13 mouse cellular contexts compared by ENCODE assay signal in genomic region chr1:181226850-181227249, GRCm38 (mm10). TPM values are rescaled to one million over a fixed set of nuclear protein-coding genes. Genes with fewer than 3 reads are reported as not detected.
DNase-seq lines count a peak whose midpoint lies in the region; ATAC-seq and TF ChIP-seq lines count a peak whose summit lies in the region.
"Had no signal": no experiment of that assay in that cellular context is flagged by ENCODE, and none has a peak within 500 bp of the region (broad histone marks: within the 10 kb centered on the region; RNA-seq: fewer than 3 reads in every experiment).

No protein-coding gene starts in this region.

- 18% methylated on average over 11 of the region's 11 CpGs for WGBS in liver, embryonic 12.5 days (ENCODE audit: insufficient replicate concordance)
- WGBS in heart, embryonic 12.5 days = 27% methylated on average over 11 of the region's 11 CpGs
- 80% methylated on average over 11 of the region's 11 CpGs for WGBS in midbrain, embryonic 10.5 days

- dilution Hi-C loops in CH12.LX (cut with MboI; ENCODE audit: extremely low pct_ligation_motif_present, extremely low pct_unique_long_range_greater_than_20kb, low sequenced_read_pairs) = no loop called here

- peak; percentile 36; the same call in 1 of the 2 replicates for TF ChIP-seq EP300 in CH12.LX (IDR thresholded peaks at IDR 0.05; ENCODE audit: low read length)

- DNase-seq in liver = peak; percentile 17
- peak; percentile 75 for DNase-seq in CH12.LX (ENCODE audit: extremely low read depth)
- DNase-seq in left cerebral cortex, postnatal 25 days (ENCODE audit: low spot score in 2 of 2) = no peak
- no peak for DNase-seq in midbrain, embryonic 10.5 days (ENCODE audit: low spot score)
- DNase-seq in cerebellum, adult 18-20 months = no peak
- DNase-seq: adrenal gland, postnatal 36 days; right cerebral cortex, adult 18-20 months had no signal

- no peak overlapping the region for H3K4me3 ChIP-seq in liver, embryonic 12.5 days
- no peak overlapping the region for H3K4me3 ChIP-seq in CH12.LX (replicated peaks in 1 of 3; ENCODE audit: low read depth in 2 of 3, low read length in 2 of 3, poor library complexity in 1 of 3)
- no peak overlapping the region for H3K4me3 ChIP-seq in heart, embryonic 12.5 days
- H3K4me3 ChIP-seq in midbrain, embryonic 10.5 days = no peak overlapping the region
- H3K4me3 ChIP-seq: forebrain, embryonic 12.5 days; myocyte had no signal

- H3K27ac ChIP-seq in liver, embryonic 12.5 days = no peak overlapping the region
- H3K27ac ChIP-seq in CH12.LX (ENCODE audit: insufficient read depth, low read depth) = no peak overlapping the region
- H3K27ac ChIP-seq in heart, embryonic 12.5 days (ENCODE audit: poor library complexity, severe bottlenecking) = peak overlapping the region; percentile 50
- H3K27ac ChIP-seq in midbrain, embryonic 10.5 days (replicated peaks) = no peak overlapping the region
- H3K27ac ChIP-seq: forebrain, embryonic 12.5 days had no signal

- TF ChIP-seq RAD21 in CH12.LX (IDR thresholded peaks at IDR 0.05; ENCODE audit: low read depth, low read length) = no peak; the same call in 1 of the 2 replicates

- in situ Hi-C loops in CH12.LX (cut with MboI; ENCODE audit: low pct_ligation_motif_present, low pct_unique_long_range_greater_than_20kb, low sequenced_read_pairs) = no loop called here

- no peak for ATAC-seq in liver, embryonic 12.5 days
- ATAC-seq in heart, embryonic 12.5 days (ENCODE audit: insufficient number of reproducible peaks, low FRiP score) = no peak
- ATAC-seq in megakaryocyte progenitor cell, adult 5-6 weeks (replicated peaks; ENCODE audit: poor library complexity) = peak; percentile 84
- ATAC-seq: hindbrain, embryonic 16.5 days had no signal

- H3K27me3 ChIP-seq in liver, embryonic 12.5 days (replicated peaks) = no peaks in the 10 kb centered on the region
- no peaks in the 10 kb centered on the region for H3K27me3 ChIP-seq in CH12.LX (replicated peaks)
- H3K27me3 ChIP-seq in heart, embryonic 12.5 days (replicated peaks) = no peaks in the 10 kb centered on the region
- no peaks in the 10 kb centered on the region for H3K27me3 ChIP-seq in midbrain, embryonic 10.5 days (ENCODE audit: low read depth, poor library complexity, severe bottlenecking)
- H3K27me3 ChIP-seq: forebrain, embryonic 12.5 days had no signal

- TF ChIP-seq CTCF in CH12.LX (conservative IDR thresholded peaks at IDR 0.05 in 1 of 2, IDR thresholded peaks at IDR 0.05 in 1 of 2; ENCODE audit: low read depth in 2 of 2, low read length in 2 of 2) = peak in 1 of 2 experiments; percentile 18; a peak in 1 of 4 replicates

- peaks cover 61% of the 10 kb centered on the region for H3K4me1 ChIP-seq in liver, embryonic 12.5 days
- H3K4me1 ChIP-seq in CH12.LX (ENCODE audit: control insufficient read depth in 1 of 2, insufficient read depth in 2 of 2) = peaks cover 10 to 40% of the 10 kb centered on the region in 2 experiments
- H3K4me1 ChIP-seq in heart, embryonic 12.5 days (replicated peaks) = peaks cover 28% of the 10 kb centered on the region
- peaks cover 18% of the 10 kb centered on the region for H3K4me1 ChIP-seq in midbrain, embryonic 10.5 days

- H3K4me2 ChIP-seq in liver, embryonic 12.5 days = no peak overlapping the region
- peak overlapping the region; percentile 10; the same call in 1 of the 2 replicates for H3K4me2 ChIP-seq in CH12.LX (ENCODE audit: insufficient read depth, low read depth, poor library complexity, severe bottlenecking)
- peak overlapping the region; percentile 21; the same call in 1 of the 2 replicates for H3K4me2 ChIP-seq in heart, embryonic 12.5 days
- H3K4me2 ChIP-seq: forebrain, embryonic 12.5 days had no signal

- H3K9ac ChIP-seq in liver, embryonic 12.5 days = no peak overlapping the region; the same call in 1 of the 2 replicates
- H3K9ac ChIP-seq in CH12.LX (ENCODE audit: insufficient read depth, low read depth) = 0 out of 2 replicates have a peak overlapping the region, but pooled peaks have one; percentile 27
- H3K9ac ChIP-seq in heart, embryonic 12.5 days = 0 out of 2 replicates have a peak overlapping the region, but pooled peaks have one; percentile 22
- H3K9ac ChIP-seq: forebrain, embryonic 12.5 days had no signal

- 0 out of 2 replicates have a peak, but pooled peaks cover 4% of the 10 kb centered on the region for H3K36me3 ChIP-seq in liver, embryonic 12.5 days
- H3K36me3 ChIP-seq in CH12.LX (replicated peaks in 1 of 2; ENCODE audit: control insufficient read depth in 1 of 2, insufficient read depth in 1 of 2, low read length in 1 of 2) = no peaks in the 10 kb centered on the region
- H3K36me3 ChIP-seq in heart, embryonic 12.5 days = no peaks in the 10 kb centered on the region
- no peaks in the 10 kb centered on the region for H3K36me3 ChIP-seq in midbrain, embryonic 10.5 days
- H3K36me3 ChIP-seq: forebrain, embryonic 12.5 days had no signal

- intact Hi-C loops in left cerebral cortex, postnatal 25 days (cut with DNase I) = no loop called here

- no peak for TF ChIP-seq POLR2A in CH12.LX (IDR thresholded peaks at IDR 0.05; ENCODE audit: low read depth, low read length)

- no peaks in the 10 kb centered on the region for H3K9me3 ChIP-seq in liver, embryonic 12.5 days (replicated peaks)
- H3K9me3 ChIP-seq in CH12.LX (replicated peaks; ENCODE audit: low read length) = no peaks in the 10 kb centered on the region
- no peaks in the 10 kb centered on the region for H3K9me3 ChIP-seq in heart, embryonic 12.5 days (replicated peaks)
- H3K9me3 ChIP-seq in midbrain, embryonic 10.5 days (replicated peaks) = no peaks in the 10 kb centered on the region
- H3K9me3 ChIP-seq: forebrain, embryonic 12.5 days had no signal

- H3K79me2 ChIP-seq in CH12.LX (replicated peaks; ENCODE audit: control insufficient read depth, extremely low read depth, insufficient read depth, poor library complexity, severe bottlenecking) = no peaks in the 10 kb centered on the region

TF ChIP-seq in CH12.LX, 34 proteins besides CTCF, POLR2A, EP300 and RAD21:
- TF ChIP-seq SIN3A (IDR thresholded peaks at IDR 0.05; ENCODE audit: low read length) = 0 out of 2 replicates have a peak, but pooled peaks have one; percentile 26
- TF ChIP-seq CHD2 (IDR thresholded peaks at IDR 0.05; ENCODE audit: low read length) = no peak
- no peak for TF ChIP-seq MXI1 (IDR thresholded peaks at IDR 0.05; ENCODE audit: low read depth, low read length)
- TF ChIP-seq ETS1 (conservative IDR thresholded peaks at IDR 0.05; ENCODE audit: low read depth, low read length) = peak; percentile 60
- TF ChIP-seq JUN (IDR thresholded peaks at IDR 0.05; ENCODE audit: insufficient read depth, low read depth, low read length) = no peak; the same call in 1 of the 2 replicates
- peak; percentile 65; the same call in 1 of the 2 replicates for TF ChIP-seq MAFK (IDR thresholded peaks at IDR 0.05; ENCODE audit: insufficient replicate concordance, low read length)
- peak; percentile 95 for TF ChIP-seq BHLHE40 (IDR thresholded peaks at IDR 0.05; ENCODE audit: low read depth, low read length)
- TF ChIP-seq HCFC1 (IDR thresholded peaks at IDR 0.05; ENCODE audit: low read depth, low read length) = no peak
- no peak for TF ChIP-seq MAZ (IDR thresholded peaks at IDR 0.05; ENCODE audit: low read depth, low read length)
- TF ChIP-seq MYC (IDR thresholded peaks at IDR 0.05; ENCODE audit: low read depth, low read length) = 0 out of 2 replicates have a peak, but pooled peaks have one; percentile 26
- no peak for TF ChIP-seq UBTF (IDR thresholded peaks at IDR 0.05; ENCODE audit: low read depth, low read length)
- TF ChIP-seq GABPA (IDR thresholded peaks at IDR 0.05; ENCODE audit: insufficient replicate concordance, low read depth, low read length) = no peak
- peak; percentile 96 for TF ChIP-seq MEF2A (IDR thresholded peaks at IDR 0.05; ENCODE audit: borderline replicate concordance, low read depth, low read length)
- TF ChIP-seq MAX (IDR thresholded peaks at IDR 0.05; ENCODE audit: low read length) = peak; percentile 39; the same call in 1 of the 2 replicates
- peak; percentile 39; the same call in 1 of the 2 replicates for TF ChIP-seq TCF12 (IDR thresholded peaks at IDR 0.05; ENCODE audit: low read depth, low read length)
- no peak for TF ChIP-seq JUND (conservative IDR thresholded peaks at IDR 0.05; ENCODE audit: low read depth, low read length)
- no peak for TF ChIP-seq E2F4 (IDR thresholded peaks at IDR 0.05; ENCODE audit: insufficient replicate concordance, low read depth, low read length)
- no peak for TF ChIP-seq PAX5 (IDR thresholded peaks at IDR 0.05; ENCODE audit: low read length)
- TF ChIP-seq SMC3 (IDR thresholded peaks at IDR 0.05; ENCODE audit: low read depth, low read length) = peak; percentile 26

RNA-seq across cellular contexts. Expression of gene Wdr26, which starts 15.0 kb away (rescaled TPM):
- polyA plus RNA-seq in liver, embryonic 12.5 days (2016; fragmentation: Nextera tagmentation; extraction: Ambion mirVana) = 52.5 and 56.7 TPM in 2 replicates
- 32.4 and 32.9 TPM in 2 replicates for total RNA-seq in CH12.LX (2012; rRNA removed)
- 34.2 and 38.7 TPM in 2 replicates for total RNA-seq in CH12.LX (2014; rRNA removed)
- 50.8 and 65.0 TPM in 2 replicates for polyA plus RNA-seq in CH12.LX (2012; ENCODE audit: insufficient read length, low read depth)
- 35.2 and 37.9 TPM in 2 replicates for polyA plus RNA-seq in heart, embryonic 12.5 days (2016; fragmentation: Nextera tagmentation; extraction: Ambion mirVana)
- 124 and 137 TPM in 2 replicates for total RNA-seq in megakaryocyte progenitor cell, adult 5-6 weeks (2015)
- 105 and 114 TPM in 2 replicates for total RNA-seq in megakaryocyte progenitor cell, adult 5-6 weeks (2017)
- total RNA-seq in left cerebral cortex, postnatal 25 days (2021) = 100 to 1,000 TPM; 106 to 119 TPM
- polyA plus RNA-seq in midbrain, embryonic 10.5 days (2016; fragmentation: Nextera tagmentation; extraction: Ambion mirVana) = 29.8 and 33.8 TPM in 2 replicates

Comparison
In these comparisons a context has a peak if more than half of its experiments do, and no peak if none do; other contexts are left out.
1. DNase-seq: peak in liver (single experiment) and CH12.LX (single experiment); none in left cerebral cortex, postnatal 25 days (0 of 2), midbrain, embryonic 10.5 days (single experiment) and cerebellum, adult 18-20 months (0 of 2).